Mouse (Mus musculus) kidney, embryonic 16.5 days (tissue): Measurements from ENCODE around the gene Wscd1. TPM values are rescaled to one million over a fixed set of nuclear protein-coding genes. Genes with fewer than 3 reads are reported as not detected.
A peak's percentile ranks its signal among the peaks of the same experiment; 100 is the strongest.

Experiments used
- ATAC-seq: fragments of 200-750 bp; cut with Nextera tagmentation; 2 replicates; pipeline ENCODE4 v1.8.0; 2017; ENCODE audit warnings: moderate TSS enrichment; ENCODE audit not compliant: low FRiP score, low TSS enrichment
- H3K27ac ChIP-seq: fragments of 300-500 bp; sonication (generic); 2 replicates; pipeline ENCODE4 v1.5.1; 2014; ENCODE audit warnings: low read length
- H3K27me3 ChIP-seq: fragments of 300-500 bp; sonication (generic); 2 replicates; pipeline ENCODE4 v1.6.1; 2014; ENCODE audit warnings: low read length, control low read depth, mixed read lengths; ENCODE audit not compliant: insufficient read depth
- H3K36me3 ChIP-seq: fragments of 300-500 bp; sonication (generic); 2 replicates; pipeline ENCODE4 v1.6.1; 2014; ENCODE audit warnings: low read length, control low read depth, mixed read lengths; ENCODE audit not compliant: insufficient read depth
- H3K4me1 ChIP-seq: fragments of 300-500 bp; sonication (generic); 2 replicates; pipeline ENCODE4 v1.6.1; 2014; ENCODE audit warnings: low read length, control low read depth, mixed read lengths; ENCODE audit not compliant: insufficient read depth
- H3K4me2 ChIP-seq: fragments of 300-500 bp; sonication (generic); replicated peaks from 2 replicates; pipeline ENCODE4 v1.6.1; 2014; ENCODE audit warnings: low read depth, low read length
- H3K4me3 ChIP-seq: fragments of 300-500 bp; sonication (generic); 2 replicates; pipeline ENCODE4 v1.5.1; 2014; ENCODE audit warnings: mild to moderate bottlenecking, low read length
- H3K9ac ChIP-seq: fragments of 300-500 bp; sonication (generic); replicated peaks from 2 replicates; pipeline ENCODE4 v1.6.1; 2014; ENCODE audit warnings: low read length
- H3K9me3 ChIP-seq: fragments of 300-500 bp; sonication (generic); 2 replicates; pipeline ENCODE4 v1.6.1; 2016; ENCODE audit warnings: low read length, control low read depth
- WGBS: fragments of 180-500 bp; shearing (Covaris S2); extraction: QIAGEN DNeasy Blood & Tissue Kit; methylation state at CpG from one replicate; pipeline ENCODE4 v1.1.7; 2014; 5-methylcytosine and 5-hydroxymethylcytosine counted together
- polyA plus RNA-seq: library from polyadenylated mRNA; unstranded; fragments of >200 nt; fragmentation: Nextera tagmentation; extraction: Ambion mirVana; gene quantifications from 2 replicates; pipeline ENCODE4 v1.2.1, GENCODE M21; 2015

Gene Wscd1
- polyA plus RNA-seq, 1 experiment from 2014 or later, result 18.1 TPM

DNA sequence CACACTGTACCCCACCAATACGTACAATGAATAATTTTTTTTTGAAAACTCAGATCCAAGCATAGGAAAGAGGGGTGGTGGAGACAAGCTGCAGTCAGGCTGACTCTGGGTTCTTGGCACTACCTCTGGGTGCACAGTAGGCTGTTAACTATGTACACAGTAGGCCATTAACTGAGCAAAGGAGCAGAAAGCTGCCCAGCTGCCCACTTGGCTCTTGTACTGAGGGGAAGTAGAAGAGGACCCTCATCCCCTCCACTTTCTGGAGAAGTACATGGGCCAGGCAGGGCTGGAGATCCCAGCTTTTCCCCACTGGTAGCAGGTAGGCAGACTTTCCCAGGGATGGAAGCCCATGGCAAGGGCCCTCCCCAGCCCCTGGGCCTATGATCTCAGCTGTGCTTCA lies 16.7 kb downstream of the Wscd1 start:
- no peak overlapping the region for H3K4me3 ChIP-seq
- H3K27ac ChIP-seq, result no peak overlapping the region
- ATAC-seq, result no peak
- 96% methylated on average over 1 of the region's 1 CpGs for WGBS
- no peaks in the 10 kb centered on the region for H3K9me3 ChIP-seq
- no peaks in the 10 kb centered on the region for H3K4me1 ChIP-seq
- no peak overlapping the region for H3K4me2 ChIP-seq
- H3K9ac ChIP-seq, result no peak overlapping the region
- H3K27me3 ChIP-seq, result no peaks in the 10 kb centered on the region
- no peaks in the 10 kb centered on the region for H3K36me3 ChIP-seq

DNA sequence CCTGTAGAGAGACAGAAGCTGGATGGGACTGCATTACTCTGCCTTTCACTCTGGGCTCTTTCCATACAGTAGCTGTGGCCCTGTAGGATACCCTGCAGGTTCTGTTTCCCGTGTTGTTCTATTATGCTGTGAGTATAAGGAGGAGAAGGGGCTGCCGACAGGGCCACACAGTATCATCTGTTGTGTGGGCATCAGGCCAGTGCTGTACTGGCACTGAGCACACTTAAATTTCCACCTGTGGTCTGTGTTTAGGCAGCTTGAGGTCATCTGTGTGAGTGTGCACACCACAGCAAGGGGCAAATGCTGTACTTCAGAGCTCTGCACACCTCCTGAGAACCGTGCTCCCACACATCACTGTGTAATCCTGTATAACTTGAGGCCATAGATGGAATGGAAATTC lies 18.0 kb downstream of the Wscd1 start:
- Histone ChIP-seq H3K36me3 (no peaks in the 10 kb centered on the region), H3K4me2 (no peak overlapping the region), H3K27ac (no peak overlapping the region), H3K4me3 (no peak overlapping the region), H3K9ac (no peak overlapping the region), H3K4me1 (no peaks in the 10 kb centered on the region), H3K27me3 (no peaks in the 10 kb centered on the region), H3K9me3 (no peaks in the 10 kb centered on the region)
- WGBS, result 86% methylated on average over 3 of the region's 3 CpGs
- ATAC-seq, result no peak

DNA sequence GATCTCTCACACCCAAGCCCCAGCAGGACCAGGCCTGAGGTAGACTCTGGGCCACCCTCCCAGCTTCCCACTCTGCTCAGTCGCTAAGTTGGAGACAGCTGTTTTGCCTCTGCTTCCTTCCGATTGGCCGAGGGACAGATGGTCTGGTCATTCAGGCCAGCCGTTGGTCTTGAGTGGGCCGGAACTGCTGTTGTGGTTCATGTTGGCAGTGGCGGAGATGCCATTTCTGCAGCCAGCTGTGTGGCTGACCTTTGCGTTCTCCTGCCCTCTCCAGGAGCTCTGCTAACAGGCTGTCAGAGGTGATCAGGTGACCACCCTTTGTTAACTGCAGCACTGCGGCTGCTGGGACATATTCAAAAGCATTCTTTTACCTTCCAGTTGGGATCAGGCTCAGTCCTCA lies 20.0 kb downstream of the Wscd1 start:
- Histone ChIP-seq H3K4me2 (no peak overlapping the region), H3K27me3 (no peaks in the 10 kb centered on the region), H3K9ac (no peak overlapping the region), H3K4me3 (no peak overlapping the region), H3K36me3 (no peaks in the 10 kb centered on the region), H3K4me1 (no peaks in the 10 kb centered on the region), H3K27ac (no peak overlapping the region), H3K9me3 (no peaks in the 10 kb centered on the region)
- 40% methylated on average over 8 of the region's 8 CpGs for WGBS
- ATAC-seq, result no peak

DNA sequence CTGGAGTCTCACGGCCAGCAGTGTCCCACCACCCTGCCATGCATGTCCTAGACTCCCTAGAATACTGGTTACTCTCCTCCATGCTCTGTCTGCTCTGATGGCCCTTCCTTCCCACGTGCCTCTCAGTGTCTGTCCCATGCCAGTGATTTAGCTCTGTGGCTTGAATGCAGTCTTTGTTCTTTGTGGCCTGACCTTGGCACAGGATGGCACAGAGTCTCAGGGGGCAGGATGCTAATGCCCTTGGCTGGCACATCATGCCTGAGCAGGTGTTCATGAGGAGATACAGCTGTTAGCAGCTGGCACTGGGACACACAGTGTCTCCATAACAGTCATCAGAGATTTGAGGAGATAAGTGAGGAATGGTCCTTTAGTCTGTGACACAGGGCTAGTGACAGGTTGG lies 20.8 kb downstream of the Wscd1 start:
- Histone ChIP-seq H3K4me3 (no peak overlapping the region), H3K4me1 (no peaks in the 10 kb centered on the region), H3K9me3 (no peaks in the 10 kb centered on the region), H3K9ac (no peak overlapping the region), H3K27ac (no peak overlapping the region), H3K4me2 (no peak overlapping the region), H3K27me3 (no peaks in the 10 kb centered on the region), H3K36me3 (no peaks in the 10 kb centered on the region)
- 54% methylated on average over 2 of the region's 2 CpGs for WGBS
- no peak for ATAC-seq

DNA sequence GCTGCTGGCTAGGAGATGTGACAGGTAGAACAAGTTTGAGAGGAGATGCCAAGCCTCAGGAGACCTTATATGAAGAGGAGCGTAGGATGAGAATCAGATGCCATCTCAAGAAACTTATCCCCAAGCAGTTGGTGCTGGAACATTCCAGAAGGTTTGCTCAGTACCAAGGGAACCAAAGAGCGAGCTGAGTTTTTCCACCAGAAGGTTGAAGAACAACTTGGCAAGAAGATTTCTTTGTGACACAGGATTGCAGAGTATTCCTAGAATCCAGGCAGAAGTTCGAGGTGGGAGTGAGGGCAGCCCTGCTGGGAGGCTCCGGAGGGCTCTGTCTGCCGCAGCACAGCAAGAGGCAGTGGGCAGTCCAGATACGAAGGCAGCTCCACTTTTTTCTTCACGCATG lies 21.4 kb downstream of the Wscd1 start:
- H3K4me2 ChIP-seq, result no peak overlapping the region
- no peak overlapping the region for H3K27ac ChIP-seq
- no peaks in the 10 kb centered on the region for H3K9me3 ChIP-seq
- no peaks in the 10 kb centered on the region for H3K4me1 ChIP-seq
- WGBS, result 81% methylated on average over 7 of the region's 7 CpGs
- no peak for ATAC-seq
- no peaks in the 10 kb centered on the region for H3K36me3 ChIP-seq
- H3K27me3 ChIP-seq, result no peaks in the 10 kb centered on the region
- no peak overlapping the region for H3K4me3 ChIP-seq
- H3K9ac ChIP-seq, result no peak overlapping the region

DNA sequence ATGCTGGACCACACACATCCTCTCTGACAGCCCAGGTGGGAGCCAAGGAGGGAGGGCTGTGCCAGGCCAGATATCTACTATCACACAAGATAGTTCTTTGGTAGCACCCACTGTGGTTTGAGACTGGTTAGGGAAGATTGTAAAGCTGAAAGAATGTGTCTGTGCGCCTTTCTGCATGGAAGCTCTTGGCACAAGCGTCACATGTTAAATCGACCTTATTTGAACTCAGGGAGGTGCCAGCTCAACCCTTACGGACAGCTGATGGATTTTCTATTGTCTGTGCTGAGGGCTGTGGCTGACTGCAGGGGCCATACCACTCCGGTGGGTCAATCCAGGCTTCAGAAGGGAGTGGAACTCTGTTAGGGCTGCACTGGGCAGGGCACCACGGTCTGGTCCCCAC lies 22.3 kb downstream of the Wscd1 start:
- H3K9ac ChIP-seq, result no peak overlapping the region
- WGBS, result 57% methylated on average over 6 of the region's 6 CpGs
- H3K4me1 ChIP-seq, result no peaks in the 10 kb centered on the region; the same call in 1 of the 2 replicates
- no peaks in the 10 kb centered on the region for H3K36me3 ChIP-seq
- H3K4me2 ChIP-seq, result no peak overlapping the region
- no peak for ATAC-seq
- H3K9me3 ChIP-seq, result no peaks in the 10 kb centered on the region
- no peak overlapping the region for H3K27ac ChIP-seq
- no peaks in the 10 kb centered on the region for H3K27me3 ChIP-seq
- H3K4me3 ChIP-seq, result no peak overlapping the region

DNA sequence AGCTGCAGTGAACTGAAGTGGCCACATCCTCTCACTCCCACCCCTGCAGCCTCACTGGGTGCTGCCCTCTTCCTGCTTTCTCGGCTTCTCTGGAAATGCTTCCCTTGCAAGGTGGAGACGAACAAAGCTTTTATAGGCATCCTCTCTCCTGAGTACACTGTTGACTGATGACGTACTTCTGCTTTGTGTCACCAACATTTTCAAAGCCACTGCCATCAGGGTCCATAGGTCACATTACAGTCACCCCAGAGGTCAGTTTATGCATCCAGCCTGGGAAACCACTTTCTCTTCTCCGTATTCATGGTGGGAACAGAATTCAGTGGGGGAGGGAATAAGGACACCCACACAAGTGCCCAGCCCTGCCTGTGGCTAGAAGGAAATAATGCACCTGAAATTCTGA lies 23.1 kb downstream of the Wscd1 start:
- Histone ChIP-seq H3K4me3 (no peak overlapping the region), H3K4me1 (no peaks in the 10 kb centered on the region; the same call in 1 of the 2 replicates), H3K27ac (no peak overlapping the region), H3K4me2 (no peak overlapping the region), H3K27me3 (no peaks in the 10 kb centered on the region), H3K9ac (no peak overlapping the region), H3K9me3 (no peaks in the 10 kb centered on the region), H3K36me3 (no peaks in the 10 kb centered on the region)
- ATAC-seq, result no peak; the same call in 1 of the 2 replicates
- 23% methylated on average over 4 of the region's 4 CpGs for WGBS

DNA sequence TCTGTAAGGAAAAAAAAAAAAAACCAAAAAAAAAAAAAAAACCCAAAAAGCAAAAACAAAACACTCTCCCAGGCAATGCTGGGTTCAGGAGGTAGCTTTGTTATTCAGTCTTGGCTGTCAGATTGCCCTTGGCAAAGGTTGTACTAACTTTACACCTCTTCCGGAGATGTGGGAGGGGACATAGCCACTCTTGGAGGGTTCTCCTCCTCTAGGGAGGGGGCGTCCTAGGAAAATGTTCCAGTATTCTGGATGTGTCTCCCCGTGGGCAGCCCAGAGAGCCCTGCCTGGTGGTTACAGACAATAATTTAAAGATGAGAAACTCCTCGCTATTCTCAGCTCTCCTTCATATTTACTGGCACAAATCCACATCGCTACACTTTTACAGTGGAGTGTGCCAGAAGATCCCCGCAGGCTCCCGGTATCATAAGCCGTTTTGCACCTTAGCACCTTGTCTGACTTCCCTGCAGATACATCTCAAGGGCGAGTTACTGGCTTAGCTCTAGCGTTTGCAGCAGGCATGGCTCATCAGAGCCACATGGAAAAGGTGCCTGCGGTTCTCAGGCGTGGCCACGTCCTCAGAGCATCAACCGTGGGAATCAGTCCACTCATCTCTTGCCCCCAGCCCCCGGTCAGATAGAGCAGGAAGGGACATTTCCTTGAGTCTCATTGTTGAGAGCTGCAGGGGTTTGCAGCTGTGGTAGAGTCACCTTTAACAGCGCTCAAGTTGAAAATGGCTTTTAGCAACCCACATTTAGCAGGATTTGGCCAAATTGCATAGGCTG lies 24.5 kb downstream of the Wscd1 start:
- H3K27me3 ChIP-seq, result no peaks in the 10 kb centered on the region
- no peaks in the 10 kb centered on the region; the same call in 1 of the 2 replicates for H3K4me1 ChIP-seq
- no peak for ATAC-seq
- no peak overlapping the region for H3K4me2 ChIP-seq
- H3K4me3 ChIP-seq, result no peak overlapping the region
- no peaks in the 10 kb centered on the region for H3K9me3 ChIP-seq
- no peak overlapping the region for H3K9ac ChIP-seq
- H3K27ac ChIP-seq, result peak overlapping the region; percentile 68
- H3K36me3 ChIP-seq, result no peaks in the 10 kb centered on the region
- 34% methylated on average over 16 of the region's 16 CpGs for WGBS

DNA sequence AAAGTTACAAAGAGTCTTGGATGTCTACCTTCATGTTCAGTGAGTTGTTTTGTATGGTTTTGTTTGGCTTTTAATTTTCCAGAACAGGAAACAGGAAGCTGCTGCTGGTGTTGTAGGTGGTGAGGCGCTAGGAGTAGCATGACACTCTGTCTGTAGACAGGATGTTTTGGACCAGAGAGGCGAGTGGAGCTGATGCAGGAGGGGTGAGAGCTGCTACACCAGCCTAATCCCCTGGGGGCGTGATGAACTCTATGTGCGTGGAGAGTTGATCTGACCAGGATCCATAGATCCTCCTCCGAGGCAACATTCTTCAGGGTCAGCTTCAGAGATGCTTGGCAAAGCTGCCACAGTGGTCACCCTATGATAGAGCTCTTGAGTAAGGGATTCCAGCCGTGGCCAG lies 25.3 kb downstream of the Wscd1 start:
- Histone ChIP-seq H3K4me1 (no peaks in the 10 kb centered on the region; the same call in 1 of the 2 replicates), H3K4me3 (no peak overlapping the region), H3K4me2 (no peak overlapping the region), H3K27ac (no peak overlapping the region; the same call in 1 of the 2 replicates), H3K9ac (no peak overlapping the region), H3K36me3 (no peaks in the 10 kb centered on the region), H3K27me3 (no peaks in the 10 kb centered on the region), H3K9me3 (no peaks in the 10 kb centered on the region)
- WGBS, result 71% methylated on average over 6 of the region's 6 CpGs
- ATAC-seq, result peak; percentile 39; the same call in 1 of the 2 replicates

DNA sequence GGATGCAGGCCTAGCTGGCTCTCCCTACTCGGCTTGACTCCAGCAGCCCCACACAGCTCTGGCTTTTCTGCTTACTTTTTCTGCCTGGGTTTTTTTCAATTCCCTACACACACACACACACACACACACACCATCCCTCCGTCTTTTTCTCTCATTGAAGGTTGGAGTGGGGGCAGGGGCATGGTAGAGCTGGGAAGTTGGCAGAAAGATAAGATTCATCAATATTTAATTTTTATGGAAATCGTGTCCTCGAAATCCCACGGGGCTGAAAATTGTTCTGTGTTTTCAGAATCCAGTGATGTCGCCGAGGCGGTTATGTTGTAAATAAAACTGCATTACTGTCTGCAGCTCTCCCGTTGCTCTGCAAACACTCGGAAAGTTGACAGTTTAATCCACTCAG lies 29.9 kb downstream of the Wscd1 start:
- 58% methylated on average over 10 of the region's 10 CpGs for WGBS
- Histone ChIP-seq H3K4me3 (no peak overlapping the region), H3K9ac (no peak overlapping the region), H3K27me3 (no peaks in the 10 kb centered on the region), H3K9me3 (no peaks in the 10 kb centered on the region), H3K36me3 (no peaks in the 10 kb centered on the region), H3K4me2 (no peak overlapping the region), H3K4me1 (no peaks in the 10 kb centered on the region; the same call in 1 of the 2 replicates), H3K27ac (no peak overlapping the region)
- no peak for ATAC-seq
